Mouse (Mus musculus): ENCODE results near the gene Smok3b. TPM values are rescaled to one million over a fixed set of nuclear protein-coding genes. Genes with fewer than 3 reads are reported as not detected.
"Not testable (repeated sequence)": the region's sequence is repeated elsewhere in the genome, so short reads cannot be mapped to it uniquely, and the experiment has no call there.

The Smok3b gene
- polyA plus RNA-seq, 1 experiment from 2014 or later = not detected

DNA sequence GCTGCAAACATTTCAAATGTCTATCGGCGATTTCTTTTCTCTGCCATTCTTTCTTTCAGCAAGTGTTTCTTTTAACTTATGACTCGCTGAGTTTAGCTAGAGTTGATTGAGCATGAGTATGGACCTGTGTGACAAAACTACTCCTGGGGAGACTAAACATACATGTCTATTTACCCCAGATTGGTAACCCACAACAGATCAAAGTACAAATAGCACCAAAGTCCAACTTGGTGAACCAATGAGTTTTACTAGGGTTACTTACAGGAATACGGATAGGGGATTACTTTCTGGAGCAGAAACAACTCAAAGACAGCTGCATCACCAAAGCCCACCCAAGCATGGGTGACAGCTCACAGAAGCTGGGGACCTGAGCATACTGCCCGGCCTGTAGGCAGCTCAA lies 11.8 kb upstream of the Smok3b start:
- no peak for ATAC-seq (replicated peaks; ENCODE audit: low FRiP score)

DNA sequence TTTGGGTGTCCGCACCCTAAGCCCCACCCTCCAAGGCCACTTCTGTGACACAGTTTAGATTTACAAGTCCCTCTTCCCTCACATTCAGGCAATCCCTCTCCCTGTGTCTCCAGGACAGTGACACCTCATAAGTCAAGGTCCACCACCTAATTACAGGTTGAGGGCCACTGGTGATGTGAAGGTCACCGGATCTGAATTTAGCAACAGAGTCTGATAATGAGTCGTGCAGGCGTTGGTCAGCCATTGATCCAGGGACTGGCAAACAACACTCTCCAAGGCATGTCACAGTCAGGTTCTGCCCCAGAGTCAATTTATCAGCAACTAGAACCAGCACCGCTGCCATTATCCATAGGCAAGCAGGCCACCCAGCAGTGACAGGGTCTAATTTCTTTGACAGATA lies 8.8 kb upstream of the Smok3b start:
- no peak for ATAC-seq (replicated peaks; ENCODE audit: low FRiP score)

More for the DNA sequence above, 11.8 kb upstream of the Smok3b start:
- no peak overlapping the region for H3K9ac ChIP-seq (ENCODE audit: low read depth, low read length)
- no peaks in the 10 kb centered on the region for H3K27me3 ChIP-seq (replicated peaks; ENCODE audit: control insufficient read depth, insufficient read depth, low read length)
- no peak for DNase-seq (ENCODE audit: low spot score)
- H3K4me2 ChIP-seq = no peak overlapping the region
- no peaks in the 10 kb centered on the region for H3K4me1 ChIP-seq (replicated peaks; ENCODE audit: control insufficient read depth, insufficient read depth, low read length)
- no peaks in the 10 kb centered on the region for H3K36me3 ChIP-seq (ENCODE audit: control insufficient read depth, insufficient read depth, low read length)
- no peaks in the 10 kb centered on the region; the same call in 1 of the 2 replicates for H3K9me3 ChIP-seq (ENCODE audit: control insufficient read depth, low read length)
- H3K4me3 ChIP-seq (ENCODE audit: low read depth, low read length) = no peak overlapping the region
- WGBS = 84% methylated on average over 5 of the region's 5 CpGs
- H3K27ac ChIP-seq (ENCODE audit: low read depth, low read length) = no peak overlapping the region

DNA sequence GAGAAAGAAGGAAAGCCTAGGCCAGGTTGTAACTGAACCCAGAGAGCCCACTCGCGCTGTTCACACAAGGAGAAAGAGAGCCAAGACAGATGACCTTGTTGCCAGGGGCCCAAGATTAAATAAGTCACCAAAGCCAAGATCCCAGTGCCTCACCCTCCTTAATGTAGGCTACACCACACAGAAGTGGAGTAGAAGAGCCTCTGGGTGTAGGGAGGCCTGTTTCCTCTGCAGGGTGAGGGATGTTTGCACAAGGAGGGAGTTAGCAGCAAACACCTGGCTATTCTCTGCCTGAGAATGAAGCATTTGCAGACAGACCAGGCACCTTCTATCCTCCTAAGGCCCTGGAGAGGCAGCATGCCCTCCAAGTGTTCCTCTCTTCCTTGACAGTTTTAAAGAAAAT lies 4.7 kb upstream of the Smok3b start:
- H3K4me2 ChIP-seq = no peak overlapping the region
- DNase-seq (ENCODE audit: low spot score) = no peak
- no peak overlapping the region for H3K9ac ChIP-seq (ENCODE audit: low read depth, low read length)
- H3K9me3 ChIP-seq (ENCODE audit: control insufficient read depth, low read length) = no peaks in the 10 kb centered on the region
- H3K36me3 ChIP-seq (ENCODE audit: control insufficient read depth, insufficient read depth, low read length) = no peaks in the 10 kb centered on the region
- no peaks in the 10 kb centered on the region for H3K4me1 ChIP-seq (replicated peaks; ENCODE audit: control insufficient read depth, insufficient read depth, low read length)
- no peaks in the 10 kb centered on the region for H3K27me3 ChIP-seq (replicated peaks; ENCODE audit: control insufficient read depth, insufficient read depth, low read length)
- H3K4me3 ChIP-seq (ENCODE audit: low read depth, low read length) = no peak overlapping the region
- 87% methylated on average over 2 of the region's 2 CpGs for WGBS
- no peak overlapping the region for H3K27ac ChIP-seq (ENCODE audit: low read depth, low read length)
- ATAC-seq (replicated peaks; ENCODE audit: low FRiP score) = no peak

More for the DNA sequence above, 8.8 kb upstream of the Smok3b start:
- Histone ChIP-seq H3K36me3 (ENCODE audit: control insufficient read depth, insufficient read depth, low read length) (no peaks in the 10 kb centered on the region), H3K9ac (ENCODE audit: low read depth, low read length) (no peak overlapping the region), H3K9me3 (ENCODE audit: control insufficient read depth, low read length) (no peaks in the 10 kb centered on the region), H3K4me2 (no peak overlapping the region), H3K27me3 (replicated peaks; ENCODE audit: control insufficient read depth, insufficient read depth, low read length) (no peaks in the 10 kb centered on the region), H3K4me3 (ENCODE audit: low read depth, low read length) (no peak overlapping the region), H3K4me1 (replicated peaks; ENCODE audit: control insufficient read depth, insufficient read depth, low read length) (no peaks in the 10 kb centered on the region), H3K27ac (ENCODE audit: low read depth, low read length) (no peak overlapping the region)
- no peak for DNase-seq (ENCODE audit: low spot score)
- 74% methylated on average over 5 of the region's 5 CpGs for WGBS

DNA sequence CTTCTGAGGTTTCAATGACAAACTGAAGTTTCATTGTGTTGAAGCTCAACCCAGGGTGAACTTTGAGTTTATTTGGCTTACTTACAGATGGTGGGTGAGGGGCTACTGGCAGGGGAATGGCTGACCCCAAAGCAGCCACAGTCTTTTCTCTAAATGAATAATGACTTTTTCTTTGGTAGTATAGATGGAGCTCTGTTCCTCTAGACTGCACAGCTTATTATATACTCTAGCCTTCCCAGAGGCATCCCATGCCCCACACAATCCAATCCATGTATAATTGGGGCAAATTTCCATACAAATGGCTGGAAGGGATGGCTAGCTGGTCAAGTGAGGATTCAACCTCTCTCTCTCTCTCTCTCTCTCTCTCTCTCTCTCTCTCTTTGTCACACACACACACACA lies 4.2 kb upstream of the Smok3b start:
- Histone ChIP-seq H3K4me2 (no peak overlapping the region), H3K4me1 (replicated peaks; ENCODE audit: control insufficient read depth, insufficient read depth, low read length) (no peaks in the 10 kb centered on the region), H3K27ac (ENCODE audit: low read depth, low read length) (no peak overlapping the region), H3K4me3 (ENCODE audit: low read depth, low read length) (no peak overlapping the region), H3K9me3 (ENCODE audit: control insufficient read depth, low read length) (no peaks in the 10 kb centered on the region), H3K27me3 (replicated peaks; ENCODE audit: control insufficient read depth, insufficient read depth, low read length) (no peaks in the 10 kb centered on the region), H3K36me3 (ENCODE audit: control insufficient read depth, insufficient read depth, low read length) (no peaks in the 10 kb centered on the region), H3K9ac (ENCODE audit: low read depth, low read length) (no peak overlapping the region)
- DNase-seq (ENCODE audit: low spot score) (no peak), ATAC-seq (replicated peaks; ENCODE audit: low FRiP score) (no peak)

DNA sequence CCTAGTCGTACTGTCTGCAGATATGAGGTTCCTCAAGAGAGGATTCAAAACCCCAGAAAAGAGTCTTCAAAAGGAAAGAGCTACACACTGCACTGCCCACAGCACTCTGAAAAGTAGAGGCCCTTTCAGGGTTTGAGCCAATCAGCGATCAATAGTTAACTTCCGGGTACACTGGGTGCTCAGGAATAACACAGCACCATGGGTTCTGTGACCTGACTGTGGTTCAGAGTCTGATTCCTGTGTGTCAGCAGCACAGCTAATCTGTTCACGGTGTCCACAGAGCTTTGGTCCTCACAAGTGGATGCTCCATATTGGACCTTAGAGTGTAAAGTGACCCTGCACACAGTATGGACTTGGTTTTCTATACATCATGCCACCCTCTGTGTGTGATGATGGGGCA lies 1.7 kb upstream of the Smok3b start:
- DNase-seq (ENCODE audit: low spot score) = not testable (repeated sequence)

DNA sequence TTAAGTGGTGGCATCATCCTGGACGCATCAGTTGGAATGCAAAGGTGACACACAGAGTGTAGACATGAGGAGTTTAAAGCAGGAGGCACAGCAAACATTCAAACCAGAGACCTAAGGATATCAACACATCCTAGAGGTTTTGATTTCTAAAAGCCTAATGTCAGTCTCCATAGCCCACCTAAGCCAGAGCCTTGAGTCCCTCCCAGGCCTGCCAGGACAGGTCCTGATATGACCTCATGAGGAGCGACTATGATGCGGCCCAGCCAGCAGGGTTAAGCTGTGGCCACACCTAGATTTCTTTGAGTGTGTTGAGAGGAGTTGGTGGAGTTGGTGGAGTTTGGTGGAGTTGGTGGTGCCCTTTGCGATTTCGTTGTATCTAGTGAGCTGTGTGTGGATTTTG lies 31.7 kb downstream of the Smok3b start, which contains the start of gene Smok3c:
Gene Smok3c (plus strand): TSS at position 301 of the 400 bp plus-strand sequence.
- H3K9me3 ChIP-seq (ENCODE audit: control insufficient read depth, low read length); H3K4me1 ChIP-seq (replicated peaks; ENCODE audit: control insufficient read depth, insufficient read depth, low read length); H3K4me2 ChIP-seq; H3K36me3 ChIP-seq (ENCODE audit: control insufficient read depth, insufficient read depth, low read length); H3K27ac ChIP-seq (ENCODE audit: low read depth, low read length); H3K27me3 ChIP-seq (replicated peaks; ENCODE audit: control insufficient read depth, insufficient read depth, low read length); ATAC-seq (replicated peaks; ENCODE audit: low FRiP score); H3K4me3 ChIP-seq (ENCODE audit: low read depth, low read length); H3K9ac ChIP-seq (ENCODE audit: low read depth, low read length); DNase-seq (ENCODE audit: low spot score): not testable (repeated sequence)
- WGBS = no CpG with 5 or more reads among the region's 5 CpGs

More for the DNA sequence above, 1.7 kb upstream of the Smok3b start:
- WGBS = 84% methylated on average over 3 of the region's 4 CpGs
- not testable (repeated sequence) for H3K4me3 ChIP-seq (ENCODE audit: low read depth, low read length); H3K4me1 ChIP-seq (replicated peaks; ENCODE audit: control insufficient read depth, insufficient read depth, low read length); H3K4me2 ChIP-seq; H3K27ac ChIP-seq (ENCODE audit: low read depth, low read length); H3K36me3 ChIP-seq (ENCODE audit: control insufficient read depth, insufficient read depth, low read length); H3K9ac ChIP-seq (ENCODE audit: low read depth, low read length); H3K27me3 ChIP-seq (replicated peaks; ENCODE audit: control insufficient read depth, insufficient read depth, low read length); H3K9me3 ChIP-seq (ENCODE audit: control insufficient read depth, low read length); ATAC-seq (replicated peaks; ENCODE audit: low FRiP score)

DNA sequence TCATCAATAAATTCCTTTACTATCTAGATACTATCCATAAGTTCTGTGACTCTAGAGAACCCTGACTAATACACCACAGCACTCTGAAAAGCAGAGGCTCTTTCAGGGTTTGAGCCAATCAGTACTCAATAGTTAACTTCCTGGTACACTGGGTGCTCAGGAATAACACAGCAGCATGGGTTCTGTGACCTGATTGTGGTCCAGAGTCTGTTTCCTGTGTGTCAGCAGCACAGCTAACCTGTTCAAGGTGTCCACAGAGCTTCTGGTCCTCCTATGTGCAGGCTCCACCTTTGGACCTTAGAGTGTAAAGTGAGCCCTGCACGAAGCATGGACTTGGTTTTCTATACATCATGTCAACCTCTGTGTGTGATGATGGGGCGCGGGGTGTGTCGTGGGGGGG lies 52.6 kb downstream of the Smok3b start:
- DNase-seq (ENCODE audit: low spot score) (no peak), ATAC-seq (replicated peaks; ENCODE audit: low FRiP score) (no peak)
- Histone ChIP-seq H3K4me2 (no peak overlapping the region), H3K9me3 (ENCODE audit: control insufficient read depth, low read length) (no peaks in the 10 kb centered on the region), H3K9ac (ENCODE audit: low read depth, low read length) (no peak overlapping the region), H3K4me1 (replicated peaks; ENCODE audit: control insufficient read depth, insufficient read depth, low read length) (no peaks in the 10 kb centered on the region), H3K36me3 (ENCODE audit: control insufficient read depth, insufficient read depth, low read length) (no peaks in the 10 kb centered on the region), H3K27ac (ENCODE audit: low read depth, low read length) (no peak overlapping the region), H3K27me3 (replicated peaks; ENCODE audit: control insufficient read depth, insufficient read depth, low read length) (no peaks in the 10 kb centered on the region), H3K4me3 (ENCODE audit: low read depth, low read length) (no peak overlapping the region)
- 84% methylated on average over 4 of the region's 4 CpGs for WGBS

DNA sequence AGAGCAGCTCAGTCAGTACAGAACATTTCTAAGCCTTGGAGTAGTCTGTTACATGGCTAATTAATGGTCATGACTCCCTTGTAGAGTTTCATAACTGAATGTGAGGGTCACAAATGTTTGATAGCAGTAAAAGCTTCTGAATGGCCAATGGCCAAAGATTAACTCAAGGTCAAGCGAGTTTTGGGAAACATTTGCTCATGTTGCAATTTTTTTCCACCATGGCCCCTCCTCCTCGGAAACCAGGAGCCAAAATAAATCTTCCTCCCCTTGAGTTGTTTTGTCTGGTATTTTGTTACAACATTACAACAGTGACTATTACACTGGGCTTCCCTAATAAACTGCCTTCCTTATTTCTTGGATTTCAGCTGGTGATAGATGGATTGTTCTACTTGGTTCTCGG lies 54.5 kb downstream of the Smok3b start:
- H3K9me3 ChIP-seq (ENCODE audit: control insufficient read depth, low read length) = no peaks in the 10 kb centered on the region
- no peak overlapping the region for H3K27ac ChIP-seq (ENCODE audit: low read depth, low read length)
- WGBS = 69% methylated on average over 3 of the region's 3 CpGs
- no peak overlapping the region for H3K4me3 ChIP-seq (ENCODE audit: low read depth, low read length)
- H3K9ac ChIP-seq (ENCODE audit: low read depth, low read length) = no peak overlapping the region
- H3K27me3 ChIP-seq (replicated peaks; ENCODE audit: control insufficient read depth, insufficient read depth, low read length) = no peaks in the 10 kb centered on the region
- no peaks in the 10 kb centered on the region for H3K4me1 ChIP-seq (replicated peaks; ENCODE audit: control insufficient read depth, insufficient read depth, low read length)
- no peak for ATAC-seq (replicated peaks; ENCODE audit: low FRiP score)
- no peak for DNase-seq (ENCODE audit: low spot score)
- no peak overlapping the region for H3K4me2 ChIP-seq
- no peaks in the 10 kb centered on the region for H3K36me3 ChIP-seq (ENCODE audit: control insufficient read depth, insufficient read depth, low read length)

DNA sequence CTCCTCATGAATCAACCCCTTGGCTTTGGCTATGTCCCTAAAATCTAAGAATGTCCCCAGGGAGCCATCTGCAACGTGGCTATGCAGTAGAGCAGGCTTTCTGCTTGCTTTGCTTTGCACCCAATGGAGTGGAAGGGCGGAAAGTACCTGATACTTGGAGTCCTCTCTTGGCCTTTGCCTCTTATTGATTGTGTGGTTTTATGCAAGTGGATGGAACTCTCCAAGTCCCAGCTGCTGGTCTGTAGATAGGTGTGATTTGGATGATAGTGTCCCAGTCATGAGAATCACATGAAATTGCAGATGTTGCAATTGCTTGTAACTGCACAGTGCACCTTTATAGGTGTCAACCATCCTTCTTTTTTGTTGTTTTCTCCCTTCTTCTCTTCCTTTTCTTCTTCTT lies 54.9 kb downstream of the Smok3b start:
- Histone ChIP-seq H3K9me3 (ENCODE audit: control insufficient read depth, low read length) (no peaks in the 10 kb centered on the region), H3K4me3 (ENCODE audit: low read depth, low read length) (no peak overlapping the region), H3K4me2 (no peak overlapping the region), H3K27ac (ENCODE audit: low read depth, low read length) (no peak overlapping the region), H3K27me3 (replicated peaks; ENCODE audit: control insufficient read depth, insufficient read depth, low read length) (no peaks in the 10 kb centered on the region), H3K36me3 (ENCODE audit: control insufficient read depth, insufficient read depth, low read length) (no peaks in the 10 kb centered on the region), H3K4me1 (replicated peaks; ENCODE audit: control insufficient read depth, insufficient read depth, low read length) (no peaks in the 10 kb centered on the region), H3K9ac (ENCODE audit: low read depth, low read length) (no peak overlapping the region)
- 49% methylated on average over 2 of the region's 2 CpGs for WGBS
- ATAC-seq (replicated peaks; ENCODE audit: low FRiP score) = no peak
- no peak for DNase-seq (ENCODE audit: low spot score)
